Mouse (Mus musculus) kidney, postnatal 25 days (tissue): ENCODE measurements around the gene Cep112.
A peak's percentile ranks its signal among the peaks of the same experiment; 100 is the strongest.

Experiments
- DNase-seq, 2 experiments: peaks; one replicate each; pipeline ENCODE4 v3.0.0; 2021; ENCODE audit warnings: mixed read lengths in 2 of 2

The Cep112 gene

GRCm38 (mm10) chr11:108606036-108606435 lies 181.0 kb downstream of the Cep112 start:
- no peak for DNase-seq

- no peak for DNase-seq
Measured at GRCm38 (mm10) chr11:108606836-108607235, 181.8 kb downstream of the Cep112 start.

GRCm38 (mm10) chr11:108620628-108621433 lies 195.8 kb downstream of the Cep112 start:
- DNase-seq = no peak

- no peak for DNase-seq
Measured at GRCm38 (mm10) chr11:108621434-108621901, 196.5 kb downstream of the Cep112 start.

- peak in 1 of 2 experiments; percentile 1 for DNase-seq
Measured at GRCm38 (mm10) chr11:108625546-108626232, 200.7 kb downstream of the Cep112 start.

GRCm38 (mm10) chr11:108637780-108638179 lies 212.8 kb downstream of the Cep112 start:
- no peak for DNase-seq

- DNase-seq = no peak
Measured at GRCm38 (mm10) chr11:108655574-108655973, 230.6 kb downstream of the Cep112 start.

GRCm38 (mm10) chr11:108682014-108682413 lies 257.0 kb downstream of the Cep112 start:
- no peak for DNase-seq

GRCm38 (mm10) chr11:108696563-108696962 lies 271.6 kb downstream of the Cep112 start:
- DNase-seq = no peak

GRCm38 (mm10) chr11:108752301-108752700 lies 327.3 kb downstream of the Cep112 start:
- DNase-seq = peak; percentile 83 to 86

GRCm38 (mm10) chr11:108752765-108753164 lies 327.8 kb downstream of the Cep112 start:
- DNase-seq = no peak

- no peak for DNase-seq
Measured at GRCm38 (mm10) chr11:108753361-108754240, 328.6 kb downstream of the Cep112 start.

- DNase-seq = no peak
Measured at GRCm38 (mm10) chr11:108757211-108757610, 332.2 kb downstream of the Cep112 start.

- no peak for DNase-seq
Measured at GRCm38 (mm10) chr11:108757626-108758430, 332.8 kb downstream of the Cep112 start.

- DNase-seq = no peak
Measured at GRCm38 (mm10) chr11:108770064-108770463, 345.1 kb downstream of the Cep112 start.

GRCm38 (mm10) chr11:108774019-108774670 lies 349.2 kb downstream of the Cep112 start:
- no peak for DNase-seq

- DNase-seq = no peak
Measured at GRCm38 (mm10) chr11:108777158-108777557, 352.2 kb downstream of the Cep112 start.

- no peak for DNase-seq
Measured at GRCm38 (mm10) chr11:108780271-108781250, 355.6 kb downstream of the Cep112 start.

- DNase-seq = no peak
Measured at GRCm38 (mm10) chr11:108798398-108798797, 373.4 kb downstream of the Cep112 start.

- no peak for DNase-seq
Measured at GRCm38 (mm10) chr11:108799695-108800094, 374.7 kb downstream of the Cep112 start.
